In the genomic region with DNA sequence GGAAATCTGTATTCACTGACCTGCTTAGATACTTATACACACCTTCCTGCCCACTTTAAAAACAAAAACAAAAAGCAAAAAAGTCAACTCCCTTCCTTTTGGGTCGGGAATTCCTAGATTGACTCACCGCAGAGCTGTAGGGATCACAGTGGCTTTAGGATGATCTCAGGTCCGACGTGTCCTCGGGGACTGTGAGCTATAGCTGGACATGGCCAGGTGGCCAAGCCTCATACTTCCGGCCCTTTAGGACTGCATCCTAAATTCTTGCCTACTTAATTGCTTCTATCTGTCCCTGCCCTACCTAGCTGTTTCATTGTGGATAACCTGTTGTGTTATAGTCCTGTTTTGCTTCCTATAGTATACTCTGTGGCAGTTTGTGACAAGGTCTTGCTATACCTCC, we compare ENCODE assay signal across 8 mouse cellular contexts. TPM values are rescaled to one million over a fixed set of nuclear protein-coding genes. Genes with fewer than 3 reads are reported as not detected.
A peak's percentile ranks its signal among the peaks of the same experiment; 100 is the strongest.
DNase-seq lines count a peak whose midpoint lies in the region; ATAC-seq and TF ChIP-seq lines count a peak whose summit lies in the region.
"Not testable (repeated sequence)": the region's sequence is repeated elsewhere in the genome, so short reads cannot be mapped to it uniquely, and the experiment has no call there.

No protein-coding gene starts in this region.

- H3K27ac ChIP-seq in embryonic facial prominence, embryonic 14.5 days (replicated peaks; ENCODE audit: low read depth, low read length) = peak overlapping the region; percentile 88
- H3K27ac ChIP-seq in hindbrain, embryonic 14.5 days = peak overlapping the region; percentile 82
- peak overlapping the region; percentile 69 for H3K27ac ChIP-seq in left cerebral cortex, adult 2 months
- peak overlapping the region; percentile 82 for H3K27ac ChIP-seq in liver, postnatal 0 days (ENCODE audit: low read depth)
- peak overlapping the region; percentile 85 for H3K27ac ChIP-seq in midbrain, embryonic 16.5 days (ENCODE audit: low read length)
- peak overlapping the region; percentile 91 for H3K27ac ChIP-seq in stomach, postnatal 0 days (replicated peaks)

- ATAC-seq in G1E (ENCODE audit: extremely low read depth, insufficient number of reproducible peaks, low FRiP score, poor library complexity, severe bottlenecking); embryonic facial prominence, embryonic 14.5 days (ENCODE audit: low read depth); hindbrain, embryonic 14.5 days (ENCODE audit: low FRiP score); liver, postnatal 0 days; stomach, postnatal 0 days (ENCODE audit: low FRiP score, low TSS enrichment): not testable (repeated sequence)
- peak; percentile 23; the same call in 1 of the 2 replicates for ATAC-seq in midbrain, embryonic 16.5 days

- H3K36me3 ChIP-seq in G1E (replicated peaks); embryonic facial prominence, embryonic 14.5 days (ENCODE audit: control insufficient read depth, insufficient read depth, low read length); hindbrain, embryonic 14.5 days (replicated peaks; ENCODE audit: control insufficient read depth, insufficient read depth); liver, postnatal 0 days (replicated peaks; ENCODE audit: insufficient read depth, low read length); midbrain, embryonic 16.5 days (ENCODE audit: control insufficient read depth, insufficient read depth, low read length); stomach, postnatal 0 days (ENCODE audit: control insufficient read depth, insufficient read depth, low read length): not testable (repeated sequence)

- not testable (repeated sequence) for TF ChIP-seq CTCF in G1E (IDR thresholded peaks at IDR 0.05; ENCODE audit: low read depth, low read length); left cerebral cortex, adult 2 months (IDR thresholded peaks at IDR 0.05); liver, postnatal 0 days (IDR thresholded peaks at IDR 0.05; ENCODE audit: low read depth); stomach, postnatal 0 days (IDR thresholded peaks at IDR 0.05; ENCODE audit: low read depth)

- not testable (repeated sequence) for H3K27me3 ChIP-seq in G1E (ENCODE audit: insufficient read depth, low read length); embryonic facial prominence, embryonic 14.5 days (replicated peaks; ENCODE audit: control insufficient read depth, insufficient read depth, low read length); hindbrain, embryonic 14.5 days (ENCODE audit: control insufficient read depth, insufficient read depth, low read length); liver, postnatal 0 days (ENCODE audit: insufficient read depth, low read length); midbrain, embryonic 16.5 days (ENCODE audit: control insufficient read depth, insufficient read depth, low read depth, low read length); stomach, postnatal 0 days (ENCODE audit: control insufficient read depth, insufficient read depth, low read length)

- DNase-seq in G1E (ENCODE audit: low spot score); embryonic facial prominence, embryonic 14.5 days (ENCODE audit: low spot score); hindbrain, embryonic 14.5 days (ENCODE audit: low spot score); left cerebral cortex, adult 2 months (ENCODE audit: extremely low spot score in 1 of 2, low spot score in 2 of 2); liver, postnatal 0 days; stomach, postnatal 0 days (ENCODE audit: low spot score): not testable (repeated sequence)
- DNase-seq in heart, adult 11 months = peak; percentile 81

- not testable (repeated sequence) for TF ChIP-seq EP300 in liver, postnatal 0 days (IDR thresholded peaks at IDR 0.05; ENCODE audit: low read depth); stomach, postnatal 0 days (optimal IDR thresholded peaks at IDR 0.05)

- 10% methylated on average over 6 of the region's 6 CpGs for WGBS in embryonic facial prominence, embryonic 14.5 days
- WGBS in hindbrain, embryonic 14.5 days = 7% methylated on average over 6 of the region's 6 CpGs
- 5% methylated on average over 6 of the region's 6 CpGs for WGBS in liver, postnatal 0 days (ENCODE audit: insufficient replicate concordance)
- 9% methylated on average over 6 of the region's 6 CpGs for WGBS in midbrain, embryonic 16.5 days
- 8% methylated on average over 6 of the region's 6 CpGs for WGBS in stomach, postnatal 0 days

- H3K4me2 ChIP-seq in embryonic facial prominence, embryonic 14.5 days (ENCODE audit: low read depth, low read length) = peak overlapping the region; percentile 66
- peak overlapping the region; percentile 62 for H3K4me2 ChIP-seq in hindbrain, embryonic 14.5 days (replicated peaks)
- peak overlapping the region; percentile 68 for H3K4me2 ChIP-seq in liver, postnatal 0 days (ENCODE audit: low read depth, low read length)
- peak overlapping the region; percentile 75 for H3K4me2 ChIP-seq in midbrain, embryonic 16.5 days (ENCODE audit: low read length)
- peak overlapping the region; percentile 69 for H3K4me2 ChIP-seq in stomach, postnatal 0 days (replicated peaks; ENCODE audit: low read depth)

- not testable (repeated sequence) for H3K9me3 ChIP-seq in G1E (replicated peaks); embryonic facial prominence, embryonic 14.5 days (ENCODE audit: control insufficient read depth, low read length); hindbrain, embryonic 14.5 days (ENCODE audit: control insufficient read depth, low read length); liver, postnatal 0 days (ENCODE audit: low read length); midbrain, embryonic 16.5 days (replicated peaks; ENCODE audit: control insufficient read depth, low read length, poor library complexity, severe bottlenecking); stomach, postnatal 0 days (ENCODE audit: control insufficient read depth, low read length)

- H3K9ac ChIP-seq in embryonic facial prominence, embryonic 14.5 days (ENCODE audit: low read depth, low read length) = peak overlapping the region; percentile 65
- H3K9ac ChIP-seq in hindbrain, embryonic 14.5 days = peak overlapping the region; percentile 60
- H3K9ac ChIP-seq in liver, postnatal 0 days (replicated peaks) = peak overlapping the region; percentile 75
- peak overlapping the region; percentile 69 for H3K9ac ChIP-seq in midbrain, embryonic 16.5 days (ENCODE audit: low read depth, low read length)
- H3K9ac ChIP-seq in stomach, postnatal 0 days (ENCODE audit: low read length) = peak overlapping the region; percentile 57

- intact Hi-C loops in left cerebral cortex, adult 2 months (cut with DNase I) = loop anchor here (2.0 kb wide), 1 partner anchor 14 kb away; the partner anchor contains the start of genes Pip4p1 and Pnp

- H3K4me1 ChIP-seq in G1E (ENCODE audit: insufficient read depth, low read depth, low read length); embryonic facial prominence, embryonic 14.5 days (ENCODE audit: control insufficient read depth, insufficient read depth, low read length); hindbrain, embryonic 14.5 days (replicated peaks; ENCODE audit: control insufficient read depth, insufficient read depth, low read length); liver, postnatal 0 days (ENCODE audit: insufficient read depth); midbrain, embryonic 16.5 days (ENCODE audit: control insufficient read depth, insufficient read depth, low read length); stomach, postnatal 0 days (replicated peaks; ENCODE audit: control insufficient read depth, insufficient read depth): not testable (repeated sequence)

- peak overlapping the region; percentile 71 for H3K4me3 ChIP-seq in G1E (ENCODE audit: low read depth, low read length)
- peak overlapping the region; percentile 54 for H3K4me3 ChIP-seq in embryonic facial prominence, embryonic 14.5 days (ENCODE audit: low read depth, low read length)
- H3K4me3 ChIP-seq in hindbrain, embryonic 14.5 days (replicated peaks; ENCODE audit: low read length) = peak overlapping the region; percentile 43
- H3K4me3 ChIP-seq in left cerebral cortex, adult 2 months = peak overlapping the region; percentile 64
- peak overlapping the region; percentile 78 for H3K4me3 ChIP-seq in liver, postnatal 0 days (ENCODE audit: low read depth, low read length)
- H3K4me3 ChIP-seq in midbrain, embryonic 16.5 days (ENCODE audit: low read depth, low read length) = peak overlapping the region; percentile 43
- H3K4me3 ChIP-seq in stomach, postnatal 0 days (ENCODE audit: low read depth, low read length) = peak overlapping the region; percentile 51

RNA-seq across cellular contexts. Expression of gene Gm49342, which starts 0.8 kb away (rescaled TPM):
- total RNA-seq in G1E (2014; fragmentation: Nextera tagmentation) (3.2 TPM in 1 of 2 replicates, not detected in the other), G1E (2017) (not detected in 2 replicates)
- polyA plus RNA-seq in G1E (2012) = 1.5 and 2.0 TPM in 2 replicates
- not detected in 2 replicates for polyA plus RNA-seq in embryonic facial prominence, embryonic 14.5 days (2014; fragmentation: Nextera tagmentation; extraction: Ambion mirVana)
- polyA plus RNA-seq in hindbrain, embryonic 14.5 days (2014; fragmentation: Nextera tagmentation; extraction: Ambion mirVana) = 2.1 TPM in 1 of 2 replicates, not detected in the other
- 1 to 10 TPM; 8.4 to 9.2 TPM for total RNA-seq in left cerebral cortex, adult 2 months (2021)
- polyA plus RNA-seq in liver, postnatal 0 days (2015; fragmentation: Nextera tagmentation; extraction: Ambion mirVana) = not detected in 2 replicates
- polyA plus RNA-seq in midbrain, embryonic 16.5 days (2015; fragmentation: Nextera tagmentation; extraction: Ambion mirVana) = not detected in 2 replicates
- not detected in 2 replicates for polyA plus RNA-seq in stomach, postnatal 0 days (2015; fragmentation: Nextera tagmentation; extraction: Ambion mirVana)

RNA-seq across cellular contexts. Expression of gene Pnp2, which starts 10.7 kb away (rescaled TPM):
- total RNA-seq in G1E (2014; fragmentation: Nextera tagmentation) (5.1 and 10.2 TPM in 2 replicates), G1E (2017) (0.52 and 1.1 TPM in 2 replicates)
- polyA plus RNA-seq in G1E (2012) = not detected in 2 replicates
- 0.45 and 0.73 TPM in 2 replicates for polyA plus RNA-seq in embryonic facial prominence, embryonic 14.5 days (2014; fragmentation: Nextera tagmentation; extraction: Ambion mirVana)
- 0.67 and 1.1 TPM in 2 replicates for polyA plus RNA-seq in hindbrain, embryonic 14.5 days (2014; fragmentation: Nextera tagmentation; extraction: Ambion mirVana)
- total RNA-seq in left cerebral cortex, adult 2 months (2021) = under 1 TPM; 0.81 to 0.84 TPM
- 7.1 and 7.3 TPM in 2 replicates for polyA plus RNA-seq in liver, postnatal 0 days (2015; fragmentation: Nextera tagmentation; extraction: Ambion mirVana)
- polyA plus RNA-seq in midbrain, embryonic 16.5 days (2015; fragmentation: Nextera tagmentation; extraction: Ambion mirVana) = 1.1 and 1.3 TPM in 2 replicates
- polyA plus RNA-seq in stomach, postnatal 0 days (2015; fragmentation: Nextera tagmentation; extraction: Ambion mirVana) = 0.33 and 0.40 TPM in 2 replicates

RNA-seq across cellular contexts. Expression of gene Pnp, which starts 14.2 kb away (rescaled TPM):
- total RNA-seq in G1E (2014; fragmentation: Nextera tagmentation) (70.0 and 88.4 TPM in 2 replicates), G1E (2017) (110 and 112 TPM in 2 replicates)
- polyA plus RNA-seq in G1E (2012) = 1.5 TPM in 2 replicates
- polyA plus RNA-seq in embryonic facial prominence, embryonic 14.5 days (2014; fragmentation: Nextera tagmentation; extraction: Ambion mirVana) = 51.5 and 51.7 TPM in 2 replicates
- polyA plus RNA-seq in hindbrain, embryonic 14.5 days (2014; fragmentation: Nextera tagmentation; extraction: Ambion mirVana) = 23.2 and 23.9 TPM in 2 replicates
- 10 to 100 TPM; 11.7 to 13.3 TPM for total RNA-seq in left cerebral cortex, adult 2 months (2021)
- polyA plus RNA-seq in liver, postnatal 0 days (2015; fragmentation: Nextera tagmentation; extraction: Ambion mirVana) = 66.4 and 70.4 TPM in 2 replicates
- 20.8 and 22.8 TPM in 2 replicates for polyA plus RNA-seq in midbrain, embryonic 16.5 days (2015; fragmentation: Nextera tagmentation; extraction: Ambion mirVana)
- 44.7 and 48.6 TPM in 2 replicates for polyA plus RNA-seq in stomach, postnatal 0 days (2015; fragmentation: Nextera tagmentation; extraction: Ambion mirVana)

RNA-seq across cellular contexts. Expression of gene Pip4p1, which starts 14.4 kb away (rescaled TPM):
- total RNA-seq in G1E (2014; fragmentation: Nextera tagmentation) (23.2 and 45.6 TPM in 2 replicates), G1E (2017) (31.1 and 32.7 TPM in 2 replicates)
- 99.9 and 126 TPM in 2 replicates for polyA plus RNA-seq in G1E (2012)
- polyA plus RNA-seq in embryonic facial prominence, embryonic 14.5 days (2014; fragmentation: Nextera tagmentation; extraction: Ambion mirVana) = 42.0 and 54.8 TPM in 2 replicates
- polyA plus RNA-seq in hindbrain, embryonic 14.5 days (2014; fragmentation: Nextera tagmentation; extraction: Ambion mirVana) = 93.1 and 100.0 TPM in 2 replicates
- 10 to 100 TPM; 95.6 to 98.2 TPM for total RNA-seq in left cerebral cortex, adult 2 months (2021)
- polyA plus RNA-seq in liver, postnatal 0 days (2015; fragmentation: Nextera tagmentation; extraction: Ambion mirVana) = 23.6 and 24.2 TPM in 2 replicates
- 95.0 and 99.5 TPM in 2 replicates for polyA plus RNA-seq in midbrain, embryonic 16.5 days (2015; fragmentation: Nextera tagmentation; extraction: Ambion mirVana)
- polyA plus RNA-seq in stomach, postnatal 0 days (2015; fragmentation: Nextera tagmentation; extraction: Ambion mirVana) = 38.3 and 42.7 TPM in 2 replicates

RNA-seq across cellular contexts. Expression of gene Apex1, which starts 20.3 kb away (rescaled TPM):
- total RNA-seq in G1E (2014; fragmentation: Nextera tagmentation) = 133 and 142 TPM in 2 replicates
- 165 and 174 TPM in 2 replicates for total RNA-seq in G1E (2017)
- polyA plus RNA-seq in G1E (2012) = 162 and 174 TPM in 2 replicates
- 177 and 204 TPM in 2 replicates for polyA plus RNA-seq in embryonic facial prominence, embryonic 14.5 days (2014; fragmentation: Nextera tagmentation; extraction: Ambion mirVana)
- polyA plus RNA-seq in hindbrain, embryonic 14.5 days (2014; fragmentation: Nextera tagmentation; extraction: Ambion mirVana) = 165 and 171 TPM in 2 replicates
- 10 to 100 TPM; 54.9 to 58.8 TPM for total RNA-seq in left cerebral cortex, adult 2 months (2021)
- 58.0 and 60.1 TPM in 2 replicates for polyA plus RNA-seq in liver, postnatal 0 days (2015; fragmentation: Nextera tagmentation; extraction: Ambion mirVana)
- polyA plus RNA-seq in midbrain, embryonic 16.5 days (2015; fragmentation: Nextera tagmentation; extraction: Ambion mirVana) = 173 and 193 TPM in 2 replicates
- 92.1 and 100.0 TPM in 2 replicates for polyA plus RNA-seq in stomach, postnatal 0 days (2015; fragmentation: Nextera tagmentation; extraction: Ambion mirVana)
